Mouse (Mus musculus) frontal cortex, postnatal 36 days (tissue): ENCODE measurements around the gene Ap2a1.

Experiments used
- DNase-seq, 2 experiments: peaks; one replicate each; pipeline ENCODE4 v3.0.0; 2022; ENCODE audit warnings: low spot score in 2 of 2

Gene Ap2a1

DNA sequence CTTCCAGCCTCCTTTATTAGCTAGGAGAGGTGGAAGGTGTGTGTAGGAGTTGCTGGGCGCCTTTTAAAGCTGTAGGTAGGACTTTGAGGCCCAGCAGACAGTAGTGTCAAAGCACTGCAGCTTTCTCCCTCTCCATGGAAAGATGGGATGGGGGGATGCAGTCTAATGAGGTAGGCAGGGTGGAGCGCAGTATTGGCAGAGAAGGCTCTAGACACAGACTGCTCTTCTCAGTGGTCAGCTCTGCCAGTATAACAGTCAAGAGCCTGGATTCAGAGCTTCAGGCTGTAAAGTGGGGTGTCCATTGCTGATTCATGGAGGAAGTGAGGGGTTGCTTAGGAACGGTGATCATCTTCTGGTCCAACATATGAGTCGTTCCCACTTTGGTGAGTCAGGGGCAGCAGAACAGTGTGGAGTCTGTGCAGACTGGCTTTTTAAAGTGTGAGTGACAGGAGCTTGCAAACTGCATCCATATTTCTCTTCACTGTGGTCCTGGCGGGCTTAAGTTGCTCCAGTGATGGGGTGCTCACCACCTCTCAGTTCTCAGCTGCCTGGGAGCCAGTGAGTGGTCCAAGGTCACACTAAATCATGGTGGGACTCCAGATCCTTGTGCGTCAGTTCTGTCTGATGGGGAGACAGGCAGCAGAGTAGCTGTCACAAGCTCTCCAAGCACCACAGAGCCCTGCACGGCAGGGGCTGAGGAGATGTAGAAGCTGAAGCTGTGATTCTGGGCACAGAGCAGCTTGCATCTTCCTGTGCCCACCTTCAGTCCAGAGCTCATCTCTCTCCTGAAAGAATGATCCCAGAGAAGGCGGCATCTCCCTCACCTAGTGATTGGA, 78.3 kb downstream of the Ap2a1 start:
- no peak for DNase-seq
